Mouse (Mus musculus) stomach, embryonic 15.5 days (tissue): ENCODE results near the gene Prr5. TPM values are rescaled to one million over a fixed set of nuclear protein-coding genes. Genes with fewer than 3 reads are reported as not detected.
A peak's percentile ranks its signal among the peaks of the same experiment; 100 is the strongest.
"Not testable (repeated sequence)": the region's sequence is repeated elsewhere in the genome, so short reads cannot be mapped to it uniquely, and the experiment has no call there.

Experiments used
- ATAC-seq: fragments of 200-750 bp; cut with Nextera tagmentation; 2 replicates; pipeline ENCODE4 v1.8.0; 2017; ENCODE audit warnings: low read depth, moderate number of reproducible peaks, moderate TSS enrichment; ENCODE audit not compliant: insufficient read depth, low FRiP score
- H3K27ac ChIP-seq: fragments of 300-500 bp; sonication (generic); 2 replicates; pipeline ENCODE4 v1.5.1; 2015; ENCODE audit warnings: mild to moderate bottlenecking, inconsistent platforms
- H3K27me3 ChIP-seq: fragments of 300-500 bp; sonication (generic); replicated peaks from 2 replicates; pipeline ENCODE4 v1.6.1; 2015; ENCODE audit warnings: inconsistent platforms
- H3K36me3 ChIP-seq: fragments of 300-500 bp; sonication (generic); 2 replicates; pipeline ENCODE4 v1.6.1; 2015; ENCODE audit warnings: inconsistent platforms
- H3K4me1 ChIP-seq: fragments of 300-500 bp; sonication (generic); 2 replicates; pipeline ENCODE4 v1.6.1; 2015; ENCODE audit warnings: inconsistent platforms
- H3K4me2 ChIP-seq: fragments of 300-500 bp; sonication (generic); 2 replicates; pipeline ENCODE4 v1.6.1; 2015; ENCODE audit warnings: mild to moderate bottlenecking, inconsistent platforms
- H3K4me3 ChIP-seq: fragments of 300-500 bp; sonication (generic); replicated peaks from 2 replicates; pipeline ENCODE4 v1.5.1; 2015; ENCODE audit warnings: inconsistent platforms
- H3K9ac ChIP-seq: fragments of 300-500 bp; sonication (generic); 2 replicates; pipeline ENCODE4 v1.6.1; 2015; ENCODE audit warnings: inconsistent platforms
- H3K9me3 ChIP-seq: fragments of 300-500 bp; sonication (generic); 2 replicates; pipeline ENCODE4 v1.6.1; 2016; ENCODE audit warnings: inconsistent platforms
- WGBS: fragments of 180-500 bp; shearing (Covaris S2); methylation state at CpG from one replicate; pipeline ENCODE4 v1.1.7; 2015; 5-methylcytosine and 5-hydroxymethylcytosine counted together
- polyA plus RNA-seq: library from polyadenylated mRNA; unstranded; fragments of >200 nt; fragmentation: Nextera tagmentation; extraction: Ambion mirVana; gene quantifications from 2 replicates; pipeline ENCODE4 v1.2.1, GENCODE M21; 2015

Gene Prr5
- polyA plus RNA-seq, 1 experiment from 2014 or later, result 40.1 TPM

- WGBS, result 7% methylated on average over 33 of the region's 33 CpGs
- no peak overlapping the region; the same call in 1 of the 2 replicates for H3K9ac ChIP-seq
- ATAC-seq, result no peak
- H3K4me3 ChIP-seq, result peak overlapping the region; percentile 47
- H3K27ac ChIP-seq, result no peak overlapping the region; the same call in 1 of the 2 replicates
- no peaks in the 10 kb centered on the region for H3K9me3 ChIP-seq
- peak overlapping the region; percentile 94 for H3K4me2 ChIP-seq
- H3K27me3 ChIP-seq, result no peaks in the 10 kb centered on the region
- no peaks in the 10 kb centered on the region for H3K36me3 ChIP-seq
- peaks cover 13% of the 10 kb centered on the region; the same call in 1 of the 2 replicates for H3K4me1 ChIP-seq
Observed at GRCm38 (mm10) chr15:84720291-84721204, 51.1 kb downstream of the Prr5 start.

GRCm38 (mm10) chr15:84723656-84724055, 54.2 kb downstream of the Prr5 start:
- H3K27me3 ChIP-seq, H3K4me3 ChIP-seq, H3K4me2 ChIP-seq, H3K9ac ChIP-seq, H3K36me3 ChIP-seq, ATAC-seq, H3K9me3 ChIP-seq: not testable (repeated sequence)
- Histone ChIP-seq H3K4me1 (peaks cover 26% of the 10 kb centered on the region), H3K27ac (peak overlapping the region; percentile 69; the same call in 1 of the 2 replicates)
- 89% methylated on average over 1 of the region's 1 CpGs for WGBS

- 48% methylated on average over 4 of the region's 4 CpGs for WGBS
- peak overlapping the region; percentile 69; the same call in 1 of the 2 replicates for H3K27ac ChIP-seq
- no peaks in the 10 kb centered on the region for H3K27me3 ChIP-seq
- peaks cover 25% of the 10 kb centered on the region for H3K4me1 ChIP-seq
- no peak overlapping the region for H3K4me3 ChIP-seq
- ATAC-seq, result peak; percentile 54; the same call in 1 of the 2 replicates
- H3K4me2 ChIP-seq, result no peak overlapping the region
- H3K9me3 ChIP-seq, result no peaks in the 10 kb centered on the region
- H3K36me3 ChIP-seq, result no peaks in the 10 kb centered on the region
- no peak overlapping the region for H3K9ac ChIP-seq
Observed at GRCm38 (mm10) chr15:84724199-84724598, 54.8 kb downstream of the Prr5 start.

GRCm38 (mm10) chr15:84729685-84730084, 60.3 kb downstream of the Prr5 start:
- 78% methylated on average over 6 of the region's 6 CpGs for WGBS
- peaks cover 13% of the 10 kb centered on the region for H3K4me1 ChIP-seq

GRCm38 (mm10) chr15:84730893-84731292, 61.5 kb downstream of the Prr5 start:
- H3K27ac ChIP-seq, result no peak overlapping the region
- H3K4me3 ChIP-seq, result no peak overlapping the region
- no peaks in the 10 kb centered on the region for H3K9me3 ChIP-seq
- no peak for ATAC-seq
- H3K4me2 ChIP-seq, result no peak overlapping the region
- no peaks in the 10 kb centered on the region for H3K36me3 ChIP-seq
- WGBS, result 50% methylated on average over 1 of the region's 1 CpGs
- H3K9ac ChIP-seq, result no peak overlapping the region
- H3K27me3 ChIP-seq, result no peaks in the 10 kb centered on the region
- H3K4me1 ChIP-seq, result peaks cover 13% of the 10 kb centered on the region

More at GRCm38 (mm10) chr15:84729685-84730084, 60.3 kb downstream of the Prr5 start:
- Histone ChIP-seq H3K27ac (no peak overlapping the region), H3K27me3 (no peaks in the 10 kb centered on the region), H3K36me3 (no peaks in the 10 kb centered on the region), H3K4me2 (no peak overlapping the region), H3K9ac (no peak overlapping the region), H3K4me3 (no peak overlapping the region), H3K9me3 (no peaks in the 10 kb centered on the region)
- ATAC-seq, result no peak

GRCm38 (mm10) chr15:84731676-84732424, 62.4 kb downstream of the Prr5 start:
- Histone ChIP-seq H3K9me3 (no peaks in the 10 kb centered on the region), H3K36me3 (no peaks in the 10 kb centered on the region), H3K4me1 (peaks cover 12% of the 10 kb centered on the region), H3K27ac (no peak overlapping the region), H3K9ac (no peak overlapping the region), H3K27me3 (no peaks in the 10 kb centered on the region), H3K4me2 (no peak overlapping the region), H3K4me3 (no peak overlapping the region)
- no peak for ATAC-seq
- 66% methylated on average over 18 of the region's 18 CpGs for WGBS

GRCm38 (mm10) chr15:84732425-84732749, 63.0 kb downstream of the Prr5 start:
- 70% methylated on average over 4 of the region's 4 CpGs for WGBS
- Histone ChIP-seq H3K9me3 (no peaks in the 10 kb centered on the region), H3K4me1 (peaks cover 10% of the 10 kb centered on the region), H3K27me3 (no peaks in the 10 kb centered on the region), H3K4me2 (no peak overlapping the region), H3K27ac (no peak overlapping the region), H3K36me3 (no peaks in the 10 kb centered on the region), H3K9ac (no peak overlapping the region), H3K4me3 (no peak overlapping the region)
- ATAC-seq, result no peak

GRCm38 (mm10) chr15:84736346-84736993, 67.0 kb downstream of the Prr5 start:
- Histone ChIP-seq H3K4me1 (no peaks in the 10 kb centered on the region), H3K4me2 (no peak overlapping the region), H3K27me3 (no peaks in the 10 kb centered on the region), H3K27ac (no peak overlapping the region), H3K4me3 (no peak overlapping the region), H3K9ac (no peak overlapping the region), H3K36me3 (no peaks in the 10 kb centered on the region), H3K9me3 (no peaks in the 10 kb centered on the region)
- ATAC-seq, result no peak
- 72% methylated on average over 11 of the region's 11 CpGs for WGBS

- no peaks in the 10 kb centered on the region for H3K9me3 ChIP-seq
- H3K27ac ChIP-seq, result no peak overlapping the region
- no peak overlapping the region for H3K4me2 ChIP-seq
- H3K4me3 ChIP-seq, result no peak overlapping the region
- WGBS, result 61% methylated on average over 2 of the region's 4 CpGs
- no peaks in the 10 kb centered on the region for H3K4me1 ChIP-seq
- no peak for ATAC-seq
- H3K27me3 ChIP-seq, result no peaks in the 10 kb centered on the region
- no peaks in the 10 kb centered on the region for H3K36me3 ChIP-seq
- H3K9ac ChIP-seq, result no peak overlapping the region
Observed at GRCm38 (mm10) chr15:84736994-84737346, 67.5 kb downstream of the Prr5 start.

GRCm38 (mm10) chr15:84738246-84738645, 68.8 kb downstream of the Prr5 start:
- 88% methylated on average over 7 of the region's 7 CpGs for WGBS
- H3K27ac ChIP-seq, result no peak overlapping the region
- no peak for ATAC-seq

GRCm38 (mm10) chr15:84741573-84741972, 72.2 kb downstream of the Prr5 start:
- Histone ChIP-seq H3K9ac (no peak overlapping the region), H3K36me3 (no peaks in the 10 kb centered on the region), H3K27me3 (no peaks in the 10 kb centered on the region), H3K27ac (no peak overlapping the region), H3K4me3 (no peak overlapping the region), H3K4me2 (no peak overlapping the region), H3K4me1 (no peaks in the 10 kb centered on the region), H3K9me3 (no peaks in the 10 kb centered on the region)
- WGBS, result 71% methylated on average over 3 of the region's 3 CpGs
- ATAC-seq, result no peak

More at GRCm38 (mm10) chr15:84738246-84738645, 68.8 kb downstream of the Prr5 start:
- H3K9me3 ChIP-seq, result no peaks in the 10 kb centered on the region
- no peaks in the 10 kb centered on the region for H3K4me1 ChIP-seq
- no peaks in the 10 kb centered on the region for H3K36me3 ChIP-seq
- H3K4me2 ChIP-seq, result no peak overlapping the region
- no peak overlapping the region for H3K9ac ChIP-seq
- H3K4me3 ChIP-seq, result no peak overlapping the region
- H3K27me3 ChIP-seq, result no peaks in the 10 kb centered on the region

GRCm38 (mm10) chr15:84743347-84743746, 73.9 kb downstream of the Prr5 start:
- H3K9ac ChIP-seq, result no peak overlapping the region
- no peaks in the 10 kb centered on the region for H3K4me1 ChIP-seq
- no peak for ATAC-seq
- H3K9me3 ChIP-seq, result no peaks in the 10 kb centered on the region
- H3K27ac ChIP-seq, result no peak overlapping the region
- H3K4me3 ChIP-seq, result no peak overlapping the region
- H3K4me2 ChIP-seq, result no peak overlapping the region
- 10% methylated on average over 3 of the region's 3 CpGs for WGBS
- H3K36me3 ChIP-seq, result no peaks in the 10 kb centered on the region
- no peaks in the 10 kb centered on the region for H3K27me3 ChIP-seq
